Mouse (Mus musculus): ENCODE data around the gene Tmppe.
"Not testable (repeated sequence)": the region's sequence is repeated elsewhere in the genome, so short reads cannot be mapped to it uniquely, and the experiment has no call there.

DNA sequence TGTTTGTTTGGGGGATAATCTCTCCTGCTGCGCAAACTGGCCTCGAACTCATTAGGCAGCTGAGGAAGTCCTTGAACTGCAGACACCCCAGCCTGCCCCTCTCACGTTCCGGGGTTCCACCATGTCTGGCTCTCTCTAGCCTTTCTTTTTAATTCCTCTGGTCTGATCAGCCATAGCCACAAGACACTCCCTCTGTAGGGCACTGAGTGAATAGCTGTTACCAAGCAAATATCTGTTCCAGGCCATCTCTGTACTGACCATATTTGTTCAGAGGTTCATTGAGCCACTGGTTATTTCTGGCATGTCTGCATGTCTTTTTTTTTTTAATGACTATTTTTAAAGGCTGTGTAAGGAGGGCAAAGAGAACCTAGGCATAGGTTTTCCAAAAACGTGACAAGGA lies 31.5 kb upstream of the Tmppe start:
- not testable (repeated sequence) for TF ChIP-seq CTCF, POLR2A (IDR thresholded peaks at IDR 0.05; ENCODE audit: extremely low read depth, insufficient read depth, low read length)

All from cortical plate, adult 2 months (tissue).